Mouse (Mus musculus) heart, postnatal 0 days (tissue): Measurements from ENCODE around the gene Lats1.

ENCODE experiments used
- CTCF ChIP-seq: IDR thresholded peaks from 2 replicates; pipeline ENCODE4 v1.5.1; 2016; ENCODE audit warnings: antibody characterized with exemption, control low read depth, low read depth
- EP300 ChIP-seq: IDR thresholded peaks from 2 replicates; pipeline ENCODE4 v1.6.1; 2016; ENCODE audit warnings: antibody characterized with exemption, low read depth

DNA sequence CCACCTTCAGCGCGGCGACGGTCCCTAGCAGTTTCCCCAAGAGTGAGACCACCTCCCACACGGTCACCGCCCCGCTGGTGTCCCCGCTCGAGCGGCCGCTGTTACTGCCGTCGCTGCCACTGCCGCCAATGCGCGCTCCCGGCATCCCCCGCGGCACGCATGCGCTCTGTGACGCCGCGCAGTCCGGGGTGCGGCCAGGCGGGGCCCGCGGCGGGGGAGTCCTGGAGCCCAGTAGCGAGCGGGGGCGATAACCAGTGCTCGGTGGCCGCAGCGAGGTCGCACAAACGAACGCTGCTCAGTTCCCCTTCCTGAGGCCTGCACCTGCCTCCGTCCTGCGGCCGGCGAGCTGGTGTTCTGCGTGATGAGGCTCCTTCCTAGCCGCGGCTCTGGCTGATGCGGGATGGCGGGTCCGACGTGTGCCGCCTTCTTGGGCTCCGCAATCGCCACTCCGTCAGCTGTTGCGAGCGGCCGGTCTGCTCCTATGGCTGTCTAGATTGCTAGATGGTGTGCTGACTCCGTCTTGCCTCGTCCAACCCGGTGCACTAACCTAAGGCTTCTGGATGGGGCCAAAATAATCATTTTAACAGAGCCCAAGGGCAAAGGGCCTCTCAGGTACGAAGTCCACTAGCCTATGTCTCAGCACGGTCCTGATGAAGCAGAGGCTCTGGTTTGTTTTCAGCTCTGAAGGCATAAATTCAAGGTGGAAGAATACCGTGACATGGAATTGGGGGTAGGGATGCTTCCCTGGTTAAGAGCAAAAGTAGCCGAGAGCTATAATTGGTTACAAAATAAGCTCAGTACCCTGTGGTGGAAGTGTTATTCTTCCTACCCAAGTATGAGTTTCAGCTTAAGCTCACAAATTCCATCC is 17.6 kb upstream of the Lats1 start:
- no peak for TF ChIP-seq CTCF
- TF ChIP-seq EP300, result no peak
